Mouse (Mus musculus): ENCODE data around the gene Nubpl. TPM values are rescaled to one million over a fixed set of nuclear protein-coding genes. Genes with fewer than 3 reads are reported as not detected.

The Nubpl gene
- total RNA-seq, 1 experiment = 6.6 TPM

- Histone ChIP-seq H3K36me3 (ENCODE audit: control insufficient read depth, insufficient read depth, low read length, poor library complexity, severe bottlenecking) (no peaks in the 10 kb centered on the region), H3K9ac (ENCODE audit: insufficient read depth, low read depth, low read length, poor library complexity, severe bottlenecking) (no peak overlapping the region), H3K9me3 (ENCODE audit: control insufficient read depth, insufficient read depth, low read depth, low read length) (no peaks in the 10 kb centered on the region), H3K27ac (ENCODE audit: insufficient read depth, low read depth, low read length, poor library complexity, severe bottlenecking) (no peak overlapping the region), H3K4me3 (ENCODE audit: insufficient read depth in 1 of 2, low read depth in 1 of 2, low read length in 2 of 2, poor library complexity in 1 of 2, severe bottlenecking in 1 of 2) (no peak overlapping the region), H3K4me1 (ENCODE audit: control insufficient read depth in 2 of 2, insufficient read depth in 2 of 2, low read length in 2 of 2, poor library complexity in 1 of 2) (no peaks in the 10 kb centered on the region)
- in situ Hi-C loops (cut with MboI; ENCODE audit: low sequenced_read_pairs in 2 of 2, unreplicated experiment in 2 of 2) = no loop called here
- TF ChIP-seq MAFK (IDR thresholded peaks at IDR 0.05; ENCODE audit: insufficient read depth, low read depth, low read length) = no peak
- TF ChIP-seq CHD2 (IDR thresholded peaks at IDR 0.05; ENCODE audit: low read depth, low read length) = no peak
- no peak for TF ChIP-seq ZC3H11A (IDR thresholded peaks at IDR 0.05; ENCODE audit: borderline replicate concordance, low read depth, low read length)
- TF ChIP-seq HCFC1 (IDR thresholded peaks at IDR 0.05; ENCODE audit: borderline replicate concordance, insufficient read depth, low read length) = no peak
- no peak for TF ChIP-seq ZNF384 (IDR thresholded peaks at IDR 0.05; ENCODE audit: low read depth, low read length)
- no peak for DNase-seq (ENCODE audit: low read depth, low spot score)
These were observed 191.5 kb downstream of the Nubpl start for GRCm38 (mm10) chr12:52288941-52289567.

DNA sequence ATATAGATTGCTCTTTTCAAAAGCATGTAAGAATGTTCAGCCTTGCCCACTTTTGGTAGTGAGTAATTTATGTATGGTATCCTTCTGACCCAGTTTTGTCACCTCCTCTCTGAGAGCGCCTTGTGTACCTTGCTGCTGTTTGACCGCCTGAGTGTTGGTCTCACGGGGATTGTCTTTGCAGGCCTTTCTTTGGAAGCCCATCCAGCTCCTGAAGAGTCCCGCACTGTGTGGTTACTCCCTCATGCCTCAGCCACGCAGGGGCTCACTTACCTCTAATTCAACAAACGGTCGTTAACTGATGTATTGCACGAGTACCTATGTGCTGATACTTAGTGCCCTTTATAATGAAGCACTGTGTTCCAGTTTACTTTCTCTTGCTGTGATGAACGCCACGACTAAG lies 192.1 kb downstream of the Nubpl start:
- DNase-seq (ENCODE audit: low read depth, low spot score) = no peak
- H3K36me3 ChIP-seq (ENCODE audit: control insufficient read depth, insufficient read depth, low read length, poor library complexity, severe bottlenecking) = no peaks in the 10 kb centered on the region
- TF ChIP-seq MAFK (IDR thresholded peaks at IDR 0.05; ENCODE audit: insufficient read depth, low read depth, low read length) (no peak), ZNF384 (IDR thresholded peaks at IDR 0.05; ENCODE audit: low read depth, low read length) (no peak), HCFC1 (IDR thresholded peaks at IDR 0.05; ENCODE audit: borderline replicate concordance, insufficient read depth, low read length) (no peak), ZC3H11A (IDR thresholded peaks at IDR 0.05; ENCODE audit: borderline replicate concordance, low read depth, low read length) (no peak), CHD2 (IDR thresholded peaks at IDR 0.05; ENCODE audit: low read depth, low read length) (no peak)
- no peaks in the 10 kb centered on the region for H3K9me3 ChIP-seq (ENCODE audit: control insufficient read depth, insufficient read depth, low read depth, low read length)
- no peaks in the 10 kb centered on the region for H3K4me1 ChIP-seq (ENCODE audit: control insufficient read depth in 2 of 2, insufficient read depth in 2 of 2, low read length in 2 of 2, poor library complexity in 1 of 2)
- in situ Hi-C loops (cut with MboI; ENCODE audit: low sequenced_read_pairs in 2 of 2, unreplicated experiment in 2 of 2) = no loop called here
- H3K9ac ChIP-seq (ENCODE audit: insufficient read depth, low read depth, low read length, poor library complexity, severe bottlenecking) = no peak overlapping the region
- H3K27ac ChIP-seq (ENCODE audit: insufficient read depth, low read depth, low read length, poor library complexity, severe bottlenecking) = no peak overlapping the region
- H3K4me3 ChIP-seq (ENCODE audit: insufficient read depth in 1 of 2, low read depth in 1 of 2, low read length in 2 of 2, poor library complexity in 1 of 2, severe bottlenecking in 1 of 2) = no peak overlapping the region

DNA sequence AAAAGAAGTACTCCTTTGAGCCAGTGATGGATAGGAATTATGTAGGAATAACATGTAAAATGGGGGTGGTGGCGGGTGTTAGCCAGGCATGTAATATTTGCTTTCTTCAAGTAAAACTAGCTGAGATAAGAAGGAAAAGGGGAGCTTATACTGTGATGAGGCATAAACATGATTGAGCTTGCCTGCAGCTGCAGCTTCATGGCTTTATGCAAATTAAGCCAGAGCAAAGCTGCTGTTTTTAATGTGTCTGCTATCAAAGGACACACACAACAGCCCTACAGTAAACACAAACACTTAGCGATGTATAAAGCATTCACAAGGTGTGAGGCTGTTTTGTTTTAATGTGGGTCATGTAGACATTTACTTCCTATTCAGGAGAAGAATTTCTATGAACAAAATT lies 196.4 kb downstream of the Nubpl start:
- Histone ChIP-seq H3K4me3 (ENCODE audit: insufficient read depth in 1 of 2, low read depth in 1 of 2, low read length in 2 of 2, poor library complexity in 1 of 2, severe bottlenecking in 1 of 2) (no peak overlapping the region), H3K36me3 (ENCODE audit: control insufficient read depth, insufficient read depth, low read length, poor library complexity, severe bottlenecking) (no peaks in the 10 kb centered on the region), H3K4me1 (ENCODE audit: control insufficient read depth in 2 of 2, insufficient read depth in 2 of 2, low read length in 2 of 2, poor library complexity in 1 of 2) (no peaks in the 10 kb centered on the region), H3K9me3 (ENCODE audit: control insufficient read depth, insufficient read depth, low read depth, low read length) (no peaks in the 10 kb centered on the region), H3K9ac (ENCODE audit: insufficient read depth, low read depth, low read length, poor library complexity, severe bottlenecking) (no peak overlapping the region), H3K27ac (ENCODE audit: insufficient read depth, low read depth, low read length, poor library complexity, severe bottlenecking) (no peak overlapping the region)
- TF ChIP-seq HCFC1 (IDR thresholded peaks at IDR 0.05; ENCODE audit: borderline replicate concordance, insufficient read depth, low read length) (no peak), MAFK (IDR thresholded peaks at IDR 0.05; ENCODE audit: insufficient read depth, low read depth, low read length) (no peak), ZNF384 (IDR thresholded peaks at IDR 0.05; ENCODE audit: low read depth, low read length) (no peak), ZC3H11A (IDR thresholded peaks at IDR 0.05; ENCODE audit: borderline replicate concordance, low read depth, low read length) (no peak)
- in situ Hi-C loops (cut with MboI; ENCODE audit: low sequenced_read_pairs in 2 of 2, unreplicated experiment in 2 of 2) = no loop called here
- no peak for DNase-seq (ENCODE audit: low read depth, low spot score)

DNA sequence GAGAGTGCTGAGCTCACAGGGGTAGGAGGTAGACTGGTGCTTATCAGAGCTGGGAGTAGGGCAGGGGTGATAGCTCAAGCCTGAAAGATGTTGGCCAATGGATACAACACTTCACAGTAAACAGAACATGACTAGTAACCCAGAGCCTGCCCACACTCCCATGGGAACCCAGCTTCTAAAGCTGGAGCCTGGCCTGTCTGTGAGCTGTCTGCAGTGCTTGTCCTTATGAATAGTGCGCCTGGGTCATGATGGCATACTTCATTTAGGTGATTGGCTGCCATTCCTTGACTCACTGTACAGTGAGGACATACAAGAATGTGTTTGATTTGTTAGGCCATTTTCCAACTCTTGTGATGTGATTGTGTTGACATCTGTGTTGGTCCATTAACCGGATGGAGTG lies 200.5 kb downstream of the Nubpl start:
- H3K9me3 ChIP-seq (ENCODE audit: control insufficient read depth, insufficient read depth, low read depth, low read length) = no peaks in the 10 kb centered on the region
- H3K27ac ChIP-seq (ENCODE audit: insufficient read depth, low read depth, low read length, poor library complexity, severe bottlenecking) = no peak overlapping the region
- no peak overlapping the region for H3K4me3 ChIP-seq (ENCODE audit: insufficient read depth in 1 of 2, low read depth in 1 of 2, low read length in 2 of 2, poor library complexity in 1 of 2, severe bottlenecking in 1 of 2)
- H3K4me1 ChIP-seq (ENCODE audit: control insufficient read depth in 2 of 2, insufficient read depth in 2 of 2, low read length in 2 of 2, poor library complexity in 1 of 2) = no peaks in the 10 kb centered on the region
- TF ChIP-seq ZC3H11A (IDR thresholded peaks at IDR 0.05; ENCODE audit: borderline replicate concordance, low read depth, low read length) = no peak
- no peak for TF ChIP-seq ZNF384 (IDR thresholded peaks at IDR 0.05; ENCODE audit: low read depth, low read length)
- TF ChIP-seq CHD2 (IDR thresholded peaks at IDR 0.05; ENCODE audit: low read depth, low read length) = no peak
- TF ChIP-seq HCFC1 (IDR thresholded peaks at IDR 0.05; ENCODE audit: borderline replicate concordance, insufficient read depth, low read length) = no peak
- no peak for TF ChIP-seq MAFK (IDR thresholded peaks at IDR 0.05; ENCODE audit: insufficient read depth, low read depth, low read length)
- DNase-seq (ENCODE audit: low read depth, low spot score) = no peak
- in situ Hi-C loops (cut with MboI; ENCODE audit: low sequenced_read_pairs in 2 of 2, unreplicated experiment in 2 of 2) = no loop called here
- H3K36me3 ChIP-seq (ENCODE audit: control insufficient read depth, insufficient read depth, low read length, poor library complexity, severe bottlenecking) = no peaks in the 10 kb centered on the region
- H3K9ac ChIP-seq (ENCODE audit: insufficient read depth, low read depth, low read length, poor library complexity, severe bottlenecking) = no peak overlapping the region

DNA sequence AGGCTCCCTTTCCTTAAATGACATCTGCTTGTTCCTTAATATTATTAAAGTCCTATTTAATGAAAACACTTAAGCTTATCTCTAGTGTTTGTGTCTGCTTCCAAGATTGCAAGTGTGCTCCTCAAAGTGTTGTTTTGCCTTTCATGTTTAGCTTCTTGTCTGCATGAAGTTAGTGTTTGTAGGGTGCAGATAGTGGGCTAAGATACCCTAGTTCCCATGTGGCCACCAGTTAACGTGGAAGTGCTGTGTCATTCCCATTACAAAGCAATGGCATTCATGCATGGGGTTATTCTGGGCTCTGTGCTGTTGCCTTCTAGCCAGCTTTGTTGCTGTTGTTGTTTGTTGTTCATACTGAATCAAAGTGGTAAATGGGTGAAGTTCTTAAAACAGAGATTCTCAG lies 201.1 kb downstream of the Nubpl start:
- Histone ChIP-seq H3K27ac (ENCODE audit: insufficient read depth, low read depth, low read length, poor library complexity, severe bottlenecking) (no peak overlapping the region), H3K36me3 (ENCODE audit: control insufficient read depth, insufficient read depth, low read length, poor library complexity, severe bottlenecking) (no peaks in the 10 kb centered on the region), H3K9ac (ENCODE audit: insufficient read depth, low read depth, low read length, poor library complexity, severe bottlenecking) (no peak overlapping the region), H3K9me3 (ENCODE audit: control insufficient read depth, insufficient read depth, low read depth, low read length) (no peaks in the 10 kb centered on the region), H3K4me1 (ENCODE audit: control insufficient read depth in 2 of 2, insufficient read depth in 2 of 2, low read length in 2 of 2, poor library complexity in 1 of 2) (no peaks in the 10 kb centered on the region), H3K4me3 (ENCODE audit: insufficient read depth in 1 of 2, low read depth in 1 of 2, low read length in 2 of 2, poor library complexity in 1 of 2, severe bottlenecking in 1 of 2) (no peak overlapping the region)
- in situ Hi-C loops (cut with MboI; ENCODE audit: low sequenced_read_pairs in 2 of 2, unreplicated experiment in 2 of 2) = no loop called here
- no peak for DNase-seq (ENCODE audit: low read depth, low spot score)
- no peak for TF ChIP-seq ZC3H11A (IDR thresholded peaks at IDR 0.05; ENCODE audit: borderline replicate concordance, low read depth, low read length)
- TF ChIP-seq HCFC1 (IDR thresholded peaks at IDR 0.05; ENCODE audit: borderline replicate concordance, insufficient read depth, low read length) = no peak
- no peak for TF ChIP-seq CHD2 (IDR thresholded peaks at IDR 0.05; ENCODE audit: low read depth, low read length)
- no peak for TF ChIP-seq MAFK (IDR thresholded peaks at IDR 0.05; ENCODE audit: insufficient read depth, low read depth, low read length)
- TF ChIP-seq ZNF384 (IDR thresholded peaks at IDR 0.05; ENCODE audit: low read depth, low read length) = no peak
